Mouse (Mus musculus): ENCODE measurements at regions not wholly inside any gene's neighbourhood (a gene's known extent, or its start where the extent isn't known, plus 50 kb on each side); places are given as distances from the start of the nearest gene placed in this dataset.

- TF ChIP-seq POLR2A (IDR thresholded peaks at IDR 0.05; ENCODE audit: low read depth, low read length) (no peak), CTCF (IDR thresholded peaks at IDR 0.05; ENCODE audit: extremely low read depth, insufficient read depth, insufficient read length, insufficient replicate concordance) (no peak)
Measured at GRCm38 (mm10) chr14:48046094-48046493, 74.5 kb upstream of the Peli2 start.

All from spleen, adult 2 months (tissue).